Mouse (Mus musculus): ENCODE results near the gene Btg1-ps2.
"Not testable (repeated sequence)": the region's sequence is repeated elsewhere in the genome, so short reads cannot be mapped to it uniquely, and the experiment has no call there.

Gene Btg1-ps2
- long read RNA-seq, experiment 1 = 0 reads
- long read RNA-seq, experiment 2 = 0 reads

DNA sequence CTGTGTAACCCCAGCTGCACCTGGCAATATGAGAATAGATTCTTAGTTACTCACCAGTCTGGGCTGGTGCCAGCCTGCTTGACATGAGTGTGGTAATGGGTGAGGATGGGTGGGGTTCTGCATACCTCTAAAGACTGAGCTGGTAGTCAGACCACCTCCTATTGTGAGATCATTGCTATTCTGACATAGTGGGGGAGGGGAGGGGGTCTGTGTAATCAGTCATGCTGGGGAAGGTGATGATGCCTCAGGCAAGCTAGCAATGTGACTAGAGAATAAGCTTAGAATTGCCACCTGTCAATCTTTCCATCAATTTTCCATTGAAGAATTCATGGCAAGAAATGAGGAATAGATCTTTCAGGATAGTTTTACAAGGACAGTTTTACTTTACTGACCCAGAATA lies at the start of gene Btg1-ps2:
Gene Btg1-ps2, minus strand, starts transcription at position 101 of the 400 bp plus-strand sequence.
- intact Hi-C loops (cut with DNase I) = not testable (repeated sequence)

GRCm38 (mm10) chrX:38085041-38085440 lies 42.1 kb upstream of the Btg1-ps2 start, which contains the start of gene Rhox11:
Rhox11 (minus strand) TSS chrX:38085141.
- intact Hi-C loops (cut with DNase I) = loop anchor here (10.0 kb wide), 1 partner anchor 90 kb away; no protein-coding TSS in a partner anchor

DNA sequence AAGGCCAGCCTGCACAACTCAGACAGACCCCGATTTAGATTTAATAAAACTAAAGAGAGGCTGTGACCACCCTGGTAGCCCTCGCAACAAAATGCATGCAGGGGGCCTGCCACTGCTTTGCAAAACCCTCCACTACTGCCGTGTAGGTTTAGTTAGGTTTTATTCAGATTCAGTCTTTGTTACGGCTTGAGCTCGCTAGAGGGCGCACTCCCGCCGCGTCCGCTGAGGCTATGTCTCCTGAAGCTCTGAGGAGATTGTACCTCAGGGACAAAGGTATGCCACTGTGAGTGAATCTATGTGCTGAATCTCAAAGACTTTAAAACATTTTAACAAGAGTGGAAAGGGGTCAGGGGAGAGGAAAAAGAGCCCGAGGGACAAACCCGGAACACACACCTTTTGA lies 41.3 kb upstream of the Btg1-ps2 start:
- intact Hi-C loops (cut with DNase I) = loop anchor here (10.0 kb wide), 1 partner anchor 91 kb away; no protein-coding TSS in a partner anchor

GRCm38 (mm10) chrX:38066175-38066574 lies 23.3 kb upstream of the Btg1-ps2 start, which contains the start of gene Rhox10:
Rhox10 (plus strand) TSS chrX:38066475.
- intact Hi-C loops (cut with DNase I) = no loop called here

DNA sequence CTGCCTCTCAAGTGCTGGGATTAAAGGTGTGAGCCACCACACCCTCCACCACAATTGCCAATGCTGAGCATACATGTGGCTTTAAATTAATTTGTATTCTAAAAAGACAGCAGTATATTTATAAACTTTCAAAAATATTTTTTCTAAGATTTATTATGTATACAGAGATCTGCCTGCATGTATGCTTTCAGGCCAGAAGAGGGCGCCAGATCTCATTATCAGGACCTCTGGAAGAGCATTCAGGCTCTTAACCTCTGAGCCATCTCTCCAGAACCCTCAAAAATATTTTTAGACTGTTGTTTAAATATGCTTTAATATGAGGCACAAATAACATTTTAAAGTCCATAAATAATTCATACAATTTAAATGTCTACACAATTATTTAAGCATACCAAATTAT lies 18.6 kb upstream of the Btg1-ps2 start:
- intact Hi-C loops (cut with DNase I) = loop anchor here (5.0 kb wide), 1 partner anchor 116 kb away; no protein-coding TSS in a partner anchor

DNA sequence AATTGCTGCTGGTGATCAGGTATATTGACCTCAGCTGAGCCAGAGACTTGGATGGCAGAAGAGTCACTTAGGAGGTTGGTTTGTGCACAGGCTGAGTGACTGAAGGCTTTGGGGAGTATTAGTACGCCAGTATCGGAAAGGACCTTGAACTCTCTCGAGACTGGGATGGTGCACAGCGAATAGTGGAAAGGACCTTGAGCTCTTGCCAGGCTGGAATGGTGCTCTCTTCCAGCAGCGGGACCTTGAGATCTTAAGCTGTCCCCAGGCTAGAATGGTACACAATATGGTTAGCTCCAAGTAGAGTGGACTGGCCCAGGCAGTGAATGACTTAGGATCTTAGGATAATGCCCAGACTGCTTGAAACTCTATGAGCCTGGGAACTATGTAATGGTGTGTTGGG lies 3.2 kb downstream of the Btg1-ps2 start:
- intact Hi-C loops (cut with DNase I) = no loop called here

DNA sequence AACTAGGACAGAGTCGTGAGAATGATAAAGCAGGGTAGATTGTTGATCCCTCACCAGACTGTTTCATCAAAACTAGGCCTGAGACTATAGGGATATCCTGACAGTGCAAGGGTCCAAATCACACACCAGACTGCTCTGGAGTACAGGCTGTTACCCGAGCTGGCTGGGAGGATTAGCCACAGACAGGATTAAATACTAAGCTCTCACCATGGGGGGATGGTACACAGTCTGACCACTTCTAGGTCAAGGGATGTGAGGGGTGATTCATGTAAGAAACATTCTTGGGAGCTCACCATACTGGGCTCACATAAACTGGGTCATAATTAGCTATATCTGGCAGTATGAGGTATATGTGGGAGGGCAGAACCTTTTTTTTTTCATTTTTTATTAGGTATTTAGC lies 9.1 kb downstream of the Btg1-ps2 start:
- intact Hi-C loops (cut with DNase I) = no loop called here

DNA sequence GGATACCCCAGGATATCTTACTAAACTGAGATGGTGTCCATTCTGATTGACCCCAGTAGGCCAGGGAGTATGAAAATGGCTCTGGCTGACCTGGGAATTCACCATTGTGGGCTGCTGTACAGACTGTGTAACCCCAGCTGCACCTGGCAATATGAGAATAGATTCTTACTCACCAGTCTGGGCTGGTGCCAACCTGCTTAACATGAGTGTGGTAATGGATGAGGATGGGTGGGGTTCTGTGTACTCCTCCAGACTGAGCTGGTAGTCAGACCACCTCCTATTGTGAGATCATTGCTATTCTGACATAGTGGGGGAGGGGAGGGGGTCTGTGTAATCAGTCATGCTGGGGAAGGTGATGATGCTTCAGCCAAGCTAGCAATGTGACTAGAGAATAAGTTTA lies 24.3 kb downstream of the Btg1-ps2 start, which contains the start of gene Btg1-ps1:
Gene Btg1-ps1, minus strand, starts transcription at position 219 of the 400 bp plus-strand sequence.
- intact Hi-C loops (cut with DNase I) = not testable (repeated sequence)

GRCm38 (mm10) chrX:38008756-38009155 lies 34.2 kb downstream of the Btg1-ps2 start:
- intact Hi-C loops (cut with DNase I) = no loop called here

Data from adrenal gland (tissue).